Mouse (Mus musculus) megakaryocyte, embryonic 14.5 days (primary cell): ENCODE measurements around the gene Mllt11. TPM values are rescaled to one million over a fixed set of nuclear protein-coding genes. Genes with fewer than 3 reads are reported as not detected.
A peak's percentile ranks its signal among the peaks of the same experiment; 100 is the strongest.

ENCODE experiments used
- H3K27me3 ChIP-seq: replicated peaks from 2 replicates; pipeline ENCODE3; 2012; ENCODE audit warnings: inconsistent platforms
- H3K36me3 ChIP-seq: replicated peaks from 2 replicates; pipeline ENCODE3; 2012; ENCODE audit warnings: low read length, inconsistent platforms, mixed read lengths
- H3K4me1 ChIP-seq: 2 replicates; pipeline ENCODE4 v1.6.1; 2012; ENCODE audit warnings: inconsistent platforms
- H3K4me3 ChIP-seq: replicated peaks from 2 replicates; pipeline ENCODE3; 2012; ENCODE audit warnings: moderate library complexity, mild to moderate bottlenecking, inconsistent platforms
- H3K9me3 ChIP-seq: 2 replicates; pipeline ENCODE4 v1.6.1; 2012; ENCODE audit warnings: inconsistent platforms
- FLI1 ChIP-seq: IDR thresholded peaks from 2 replicates; pipeline ENCODE4 v1.6.1; 2012; ENCODE audit warnings: low read length, inconsistent platforms, mixed read lengths
- GATA1 ChIP-seq: IDR thresholded peaks from 3 replicates; pipeline ENCODE4 v1.6.1; 2012; ENCODE audit warnings: mixed read lengths, low read length, inconsistent platforms, borderline replicate concordance
- polyA plus RNA-seq: library from polyadenylated mRNA; stranded (reverse); fragments of >175 nt; gene quantifications from 2 replicates; pipeline ENCODE4 v1.2.3, GENCODE M21; 2012; ENCODE audit warnings: low replicate concordance; ENCODE audit not compliant: insufficient read depth

Gene Mllt11
- 10.4 and 11.3 TPM in 2 replicates for polyA plus RNA-seq

GRCm38 (mm10) chr3:95231298-95232221 lies at the start of gene Mllt11:
Mllt11 (minus strand) TSS chr3:95232171.
- Histone ChIP-seq H3K27me3 (no peaks in the 10 kb centered on the region), H3K4me1 (peaks cover 76% of the 10 kb centered on the region), H3K36me3 (peaks cover 65% of the 10 kb centered on the region), H3K4me3 (peak within 1 kb of the TSS; percentile 95), H3K9me3 (no peaks in the 10 kb centered on the region)
- TF ChIP-seq FLI1 (no peak), GATA1 (no peak)

GRCm38 (mm10) chr3:95281216-95282126 lies 49.5 kb upstream of the Mllt11 start, which contains the start of the genes Mindy1 and Prune1:
Mindy1 (plus strand) TSS chr3:95281345.
Prune1 (minus strand) TSS chr3:95282076.
- Histone ChIP-seq H3K36me3 (peaks cover 52% of the 10 kb centered on the region), H3K9me3 (no peaks in the 10 kb centered on the region), H3K4me1 (peaks cover 60% of the 10 kb centered on the region), H3K4me3 (peak within 1 kb of the TSS; percentile 99), H3K27me3 (no peaks in the 10 kb centered on the region)
- TF ChIP-seq FLI1 = no peak
- TF ChIP-seq GATA1 = no peak

- peaks cover 60% of the 10 kb centered on the region for H3K4me1 ChIP-seq
- H3K27me3 ChIP-seq = no peaks in the 10 kb centered on the region
- H3K9me3 ChIP-seq = no peaks in the 10 kb centered on the region
- peaks cover 46% of the 10 kb centered on the region for H3K36me3 ChIP-seq
- H3K4me3 ChIP-seq = peak overlapping the region; percentile 99
- TF ChIP-seq GATA1 (no peak), FLI1 (no peak)
These were observed 48.8 kb upstream of the Mllt11 start for GRCm38 (mm10) chr3:95280747-95281146.

- H3K4me3 ChIP-seq = peak overlapping the region; percentile 48
- peaks cover 73% of the 10 kb centered on the region for H3K4me1 ChIP-seq
- H3K9me3 ChIP-seq = no peaks in the 10 kb centered on the region
- TF ChIP-seq GATA1 (no peak), FLI1 (no peak)
- no peaks in the 10 kb centered on the region for H3K27me3 ChIP-seq
- H3K36me3 ChIP-seq = peaks cover 58% of the 10 kb centered on the region
These were observed 45.2 kb upstream of the Mllt11 start for GRCm38 (mm10) chr3:95277149-95277551.

GRCm38 (mm10) chr3:95276428-95276934 lies 44.5 kb upstream of the Mllt11 start:
- H3K4me3 ChIP-seq = peak overlapping the region; percentile 67
- no peaks in the 10 kb centered on the region for H3K27me3 ChIP-seq
- H3K36me3 ChIP-seq = peaks cover 65% of the 10 kb centered on the region
- H3K9me3 ChIP-seq = no peaks in the 10 kb centered on the region
- H3K4me1 ChIP-seq = peaks cover 80% of the 10 kb centered on the region
- no peak for TF ChIP-seq FLI1
- no peak for TF ChIP-seq GATA1

GRCm38 (mm10) chr3:95275161-95275560 lies 43.2 kb upstream of the Mllt11 start:
- peaks cover 89% of the 10 kb centered on the region for H3K4me1 ChIP-seq
- no peak for TF ChIP-seq GATA1
- no peak for TF ChIP-seq FLI1

GRCm38 (mm10) chr3:95274453-95274852 lies 42.5 kb upstream of the Mllt11 start:
- Histone ChIP-seq H3K36me3 (peaks cover 79% of the 10 kb centered on the region), H3K9me3 (no peaks in the 10 kb centered on the region), H3K4me1 (peaks cover 90% of the 10 kb centered on the region), H3K4me3 (no peak overlapping the region), H3K27me3 (no peaks in the 10 kb centered on the region)
- TF ChIP-seq GATA1 (no peak), FLI1 (no peak)

More at GRCm38 (mm10) chr3:95275161-95275560, 43.2 kb upstream of the Mllt11 start:
- Histone ChIP-seq H3K27me3 (no peaks in the 10 kb centered on the region), H3K36me3 (peaks cover 76% of the 10 kb centered on the region), H3K4me3 (peak overlapping the region; percentile 78), H3K9me3 (no peaks in the 10 kb centered on the region)

- peaks cover 81% of the 10 kb centered on the region for H3K36me3 ChIP-seq
- H3K4me1 ChIP-seq = peaks cover 90% of the 10 kb centered on the region
- TF ChIP-seq GATA1 = no peak
- no peak for TF ChIP-seq FLI1
- H3K4me3 ChIP-seq = peak overlapping the region; percentile 69
- H3K9me3 ChIP-seq = no peaks in the 10 kb centered on the region
- no peaks in the 10 kb centered on the region for H3K27me3 ChIP-seq
These were observed 41.5 kb upstream of the Mllt11 start for GRCm38 (mm10) chr3:95273471-95273870.

- TF ChIP-seq FLI1 (no peak), GATA1 (no peak)
- Histone ChIP-seq H3K4me3 (no peak overlapping the region), H3K27me3 (no peaks in the 10 kb centered on the region), H3K9me3 (no peaks in the 10 kb centered on the region), H3K36me3 (peaks cover 95% of the 10 kb centered on the region), H3K4me1 (peaks cover 78% of the 10 kb centered on the region)
These were observed 38.9 kb upstream of the Mllt11 start for GRCm38 (mm10) chr3:95270766-95271364.

- H3K36me3 ChIP-seq = peaks cover 94% of the 10 kb centered on the region
- TF ChIP-seq GATA1 = no peak
- no peak for TF ChIP-seq FLI1
- H3K4me1 ChIP-seq = peaks cover 70% of the 10 kb centered on the region
- H3K27me3 ChIP-seq = no peaks in the 10 kb centered on the region
- no peaks in the 10 kb centered on the region for H3K9me3 ChIP-seq
- H3K4me3 ChIP-seq = no peak overlapping the region
These were observed 37.8 kb upstream of the Mllt11 start for GRCm38 (mm10) chr3:95269789-95270188.
